Mouse (Mus musculus): ENCODE results near the gene Atg2a. TPM values are rescaled to one million over a fixed set of nuclear protein-coding genes. Genes with fewer than 3 reads are reported as not detected.
A peak's percentile ranks its signal among the peaks of the same experiment; 100 is the strongest.
"Not testable (repeated sequence)": the region's sequence is repeated elsewhere in the genome, so short reads cannot be mapped to it uniquely, and the experiment has no call there.

Gene Atg2a
- polyA plus RNA-seq, 1 experiment from 2014 or later, result 12.4 TPM

- Histone ChIP-seq H3K9ac (replicated peaks) (no peak overlapping the region), H3K27me3 (no peaks in the 10 kb centered on the region), H3K4me2 (replicated peaks) (no peak overlapping the region), H3K36me3 (peaks cover 8% of the 10 kb centered on the region), H3K4me3 (replicated peaks) (no peak overlapping the region), H3K27ac (no peak overlapping the region), H3K9me3 (no peaks in the 10 kb centered on the region), H3K4me1 (replicated peaks) (peaks cover 10% of the 10 kb centered on the region)
- 30% methylated on average over 5 of the region's 5 CpGs for WGBS
- ATAC-seq, result peak; percentile 62
Measured at GRCm38 (mm10) chr19:6304787-6305516, 63.5 kb downstream of the Atg2a start.

- Histone ChIP-seq H3K4me1 (replicated peaks) (peaks cover 8% of the 10 kb centered on the region), H3K9ac (replicated peaks) (0 out of 2 replicates have a peak overlapping the region, but pooled peaks have one; percentile 62), H3K36me3 (peaks cover 2% of the 10 kb centered on the region; the same call in 1 of the 2 replicates), H3K27ac (no peak overlapping the region), H3K4me2 (replicated peaks) (peak overlapping the region; percentile 61), H3K9me3 (no peaks in the 10 kb centered on the region), H3K27me3 (no peaks in the 10 kb centered on the region), H3K4me3 (replicated peaks) (peak overlapping the region; percentile 51)
- ATAC-seq, result no peak
- 52% methylated on average over 8 of the region's 8 CpGs for WGBS
Measured at GRCm38 (mm10) chr19:6305517-6306115, 64.1 kb downstream of the Atg2a start.

- Histone ChIP-seq H3K4me1 (replicated peaks) (peaks cover 7% of the 10 kb centered on the region), H3K27ac (no peak within 1 kb of the TSS), H3K27me3 (no peaks in the 10 kb centered on the region), H3K9ac (replicated peaks) (peak within 1 kb of the TSS; percentile 62), H3K36me3 (no peaks in the 10 kb centered on the region), H3K4me3 (replicated peaks) (peak within 1 kb of the TSS; percentile 51), H3K9me3 (no peaks in the 10 kb centered on the region), H3K4me2 (replicated peaks) (peak within 1 kb of the TSS; percentile 61)
- WGBS, result under 1% methylated on average over 28 of the region's 38 CpGs
- peak; percentile 84 for ATAC-seq
Measured at GRCm38 (mm10) chr19:6306137-6306551, 64.7 kb downstream of the Atg2a start, which contains the start of gene Cdc42bpg. TSS of gene Cdc42bpg (plus strand) at chr19:6306456.

GRCm38 (mm10) chr19:6306586-6306985 is 65.1 kb downstream of the Atg2a start:
- Histone ChIP-seq H3K4me1 (replicated peaks) (peaks cover 7% of the 10 kb centered on the region), H3K27ac (no peak overlapping the region), H3K9ac (replicated peaks) (peak overlapping the region; percentile 62), H3K4me3 (replicated peaks) (peak overlapping the region; percentile 51), H3K9me3 (no peaks in the 10 kb centered on the region), H3K4me2 (replicated peaks) (peak overlapping the region; percentile 61), H3K27me3 (no peaks in the 10 kb centered on the region), H3K36me3 (no peaks in the 10 kb centered on the region)
- 0% methylated on average over 29 of the region's 34 CpGs for WGBS
- ATAC-seq, result peak; percentile 56

- H3K9me3 ChIP-seq, result no peaks in the 10 kb centered on the region
- WGBS, result 94% methylated on average over 9 of the region's 9 CpGs
- H3K4me3 ChIP-seq (replicated peaks), result no peak overlapping the region
- no peak overlapping the region for H3K4me2 ChIP-seq (replicated peaks)
- ATAC-seq, result no peak
- H3K9ac ChIP-seq (replicated peaks), result no peak overlapping the region
- peaks cover 7% of the 10 kb centered on the region for H3K4me1 ChIP-seq (replicated peaks)
- H3K27me3 ChIP-seq, result no peaks in the 10 kb centered on the region
- H3K36me3 ChIP-seq, result 0 out of 2 replicates have a peak, but pooled peaks cover 5% of the 10 kb centered on the region
- H3K27ac ChIP-seq, result no peak overlapping the region
Measured at GRCm38 (mm10) chr19:6307733-6308531, 66.5 kb downstream of the Atg2a start.

- Histone ChIP-seq H3K4me1 (replicated peaks) (peaks cover 7% of the 10 kb centered on the region), H3K4me2 (replicated peaks) (no peak overlapping the region), H3K27ac (no peak overlapping the region), H3K9me3 (no peaks in the 10 kb centered on the region), H3K4me3 (replicated peaks) (no peak overlapping the region), H3K9ac (replicated peaks) (no peak overlapping the region), H3K36me3 (peaks cover 20% of the 10 kb centered on the region), H3K27me3 (no peaks in the 10 kb centered on the region)
- WGBS, result 89% methylated on average over 5 of the region's 5 CpGs
- no peak for ATAC-seq
Measured at GRCm38 (mm10) chr19:6310181-6310580, 68.7 kb downstream of the Atg2a start.

- WGBS, result 89% methylated on average over 3 of the region's 3 CpGs
- not testable (repeated sequence) for H3K27ac ChIP-seq
Measured at GRCm38 (mm10) chr19:6311783-6312182, 70.3 kb downstream of the Atg2a start.

More at GRCm38 (mm10) chr19:6311783-6312182, 70.3 kb downstream of the Atg2a start:
- not testable (repeated sequence) for H3K4me3 ChIP-seq (replicated peaks); H3K4me2 ChIP-seq (replicated peaks); ATAC-seq; H3K9me3 ChIP-seq; H3K4me1 ChIP-seq (replicated peaks); H3K9ac ChIP-seq (replicated peaks); H3K27me3 ChIP-seq
- H3K36me3 ChIP-seq, result peaks cover 31% of the 10 kb centered on the region

MicroRNA genes within 50 kb of the gene (microRNA counts, 519-probe panel; counts per million panel counts)
- microRNA mmu-miR-192, result 110 counts per million, percentile 56 among the panel's probes with 10 or more counts

Small RNA genes within 50 kb of the gene (microRNA-seq; reads per million reads assigned to microRNA genes)
- gene Mir192 (95.9 reads per million, percentile 52 among the genes with 10 or more reads in this experiment), gene Mir194-2 (69.7 reads per million, percentile 50 among the genes with 10 or more reads in this experiment)

Other genes with a start within 250 kb of the Atg2a start
- gene Capn1, start 225.8 kb upstream of the Atg2a start, polyA plus RNA-seq (2015; fragmentation: Nextera tagmentation; extraction: Ambion mirVana), result 1.9 and 2.3 TPM in 2 replicates
- gene Syvn1, start 195.1 kb upstream of the Atg2a start, polyA plus RNA-seq (2015; fragmentation: Nextera tagmentation; extraction: Ambion mirVana), result 27.8 and 33.8 TPM in 2 replicates
- 73.7 and 74.7 TPM in 2 replicates for gene Mrpl49, start 183.9 kb upstream of the Atg2a start, polyA plus RNA-seq (2015; fragmentation: Nextera tagmentation; extraction: Ambion mirVana)
- 632 and 647 TPM in 2 replicates for gene Fau, start 183.8 kb upstream of the Atg2a start, polyA plus RNA-seq (2015; fragmentation: Nextera tagmentation; extraction: Ambion mirVana)
- gene Znhit2, start 180.5 kb upstream of the Atg2a start, polyA plus RNA-seq (2015; fragmentation: Nextera tagmentation; extraction: Ambion mirVana), result 27.4 and 33.1 TPM in 2 replicates
- gene Tm7sf2, start 173.3 kb upstream of the Atg2a start, polyA plus RNA-seq (2015; fragmentation: Nextera tagmentation; extraction: Ambion mirVana), result 44.1 and 45.9 TPM in 2 replicates
- gene Vps51, start 164.4 kb upstream of the Atg2a start, polyA plus RNA-seq (2015; fragmentation: Nextera tagmentation; extraction: Ambion mirVana), result 90.8 and 91.4 TPM in 2 replicates
- gene Tmem262, start 161.6 kb upstream of the Atg2a start, polyA plus RNA-seq (2015; fragmentation: Nextera tagmentation; extraction: Ambion mirVana), result not detected in 2 replicates
- 2.4 TPM in 2 replicates for gene Gm28374, start 159.4 kb upstream of the Atg2a start, polyA plus RNA-seq (2015; fragmentation: Nextera tagmentation; extraction: Ambion mirVana)
- 83.3 and 84.8 TPM in 2 replicates for gene Zfpl1, start 156.7 kb upstream of the Atg2a start, polyA plus RNA-seq (2015; fragmentation: Nextera tagmentation; extraction: Ambion mirVana)
- gene Cdca5, start 156.7 kb upstream of the Atg2a start, polyA plus RNA-seq (2015; fragmentation: Nextera tagmentation; extraction: Ambion mirVana), result 19.1 and 19.3 TPM in 2 replicates
- not detected in 2 replicates for gene AC131692.1, start 147.2 kb upstream of the Atg2a start, polyA plus RNA-seq (2015; fragmentation: Nextera tagmentation; extraction: Ambion mirVana)
- gene Naaladl1, start 135.9 kb upstream of the Atg2a start, polyA plus RNA-seq (2015; fragmentation: Nextera tagmentation; extraction: Ambion mirVana), result 0.52 and 0.58 TPM in 2 replicates
- 35.1 and 41.8 TPM in 2 replicates for gene Sac3d1, start 123.0 kb upstream of the Atg2a start, polyA plus RNA-seq (2015; fragmentation: Nextera tagmentation; extraction: Ambion mirVana)
- 42.3 and 44.4 TPM in 2 replicates for gene Snx15, start 113.4 kb upstream of the Atg2a start, polyA plus RNA-seq (2015; fragmentation: Nextera tagmentation; extraction: Ambion mirVana)
- 0.27 TPM in 1 of 2 replicates, not detected in the other for gene Batf2, start 100.7 kb upstream of the Atg2a start, polyA plus RNA-seq (2015; fragmentation: Nextera tagmentation; extraction: Ambion mirVana)
- gene Arl2, start 100.1 kb upstream of the Atg2a start, polyA plus RNA-seq (2015; fragmentation: Nextera tagmentation; extraction: Ambion mirVana), result 115 and 118 TPM in 2 replicates
- not detected in 2 replicates for gene Majin, start 57.3 kb upstream of the Atg2a start, polyA plus RNA-seq (2015; fragmentation: Nextera tagmentation; extraction: Ambion mirVana)
- gene Gpha2, start 15.3 kb upstream of the Atg2a start, polyA plus RNA-seq (2015; fragmentation: Nextera tagmentation; extraction: Ambion mirVana), result not detected in 2 replicates
- gene Ppp2r5b, start 5.8 kb upstream of the Atg2a start, polyA plus RNA-seq (2015; fragmentation: Nextera tagmentation; extraction: Ambion mirVana), result 78.4 and 84.8 TPM in 2 replicates
- gene Ehd1, start 35.1 kb downstream of the Atg2a start, polyA plus RNA-seq (2015; fragmentation: Nextera tagmentation; extraction: Ambion mirVana), result 89.7 and 93.8 TPM in 2 replicates
- gene Cdc42bpg, start 64.8 kb downstream of the Atg2a start, polyA plus RNA-seq (2015; fragmentation: Nextera tagmentation; extraction: Ambion mirVana), result 0.39 and 0.46 TPM in 2 replicates
- 74.4 and 81.1 TPM in 2 replicates for gene Men1, start 93.3 kb downstream of the Atg2a start, polyA plus RNA-seq (2015; fragmentation: Nextera tagmentation; extraction: Ambion mirVana)
- gene Map4k2, start 99.5 kb downstream of the Atg2a start, polyA plus RNA-seq (2015; fragmentation: Nextera tagmentation; extraction: Ambion mirVana), result 13.6 and 17.1 TPM in 2 replicates
- 120 and 128 TPM in 2 replicates for gene Sf1, start 122.0 kb downstream of the Atg2a start, polyA plus RNA-seq (2015; fragmentation: Nextera tagmentation; extraction: Ambion mirVana)
- 1.9 and 2.2 TPM in 2 replicates for gene Pygm, start 142.7 kb downstream of the Atg2a start, polyA plus RNA-seq (2015; fragmentation: Nextera tagmentation; extraction: Ambion mirVana)
- 28.5 and 29.6 TPM in 2 replicates for gene Rasgrp2, start 157.7 kb downstream of the Atg2a start, polyA plus RNA-seq (2015; fragmentation: Nextera tagmentation; extraction: Ambion mirVana)
- 20.7 and 24.3 TPM in 2 replicates for gene Nrxn2, start 177.1 kb downstream of the Atg2a start, polyA plus RNA-seq (2015; fragmentation: Nextera tagmentation; extraction: Ambion mirVana)